Mouse (Mus musculus) kidney, postnatal 0 days (tissue): Measurements from ENCODE around the gene Gm20388. TPM values are rescaled to one million over a fixed set of nuclear protein-coding genes. Genes with fewer than 3 reads are reported as not detected.

Experiments used
- ATAC-seq: fragments of 200-750 bp; cut with Nextera tagmentation; replicated peaks from 2 replicates; pipeline ENCODE4 v1.8.0; 2017; ENCODE audit warnings: low read depth, moderate number of reproducible peaks, moderate TSS enrichment, moderate library complexity; ENCODE audit not compliant: low FRiP score
- DNase-seq: peaks from one replicate; pipeline ENCODE4 v3.0.0-alpha.2; 2016; ENCODE audit warnings: low spot score
- H3K27ac ChIP-seq: fragments of 300-500 bp; sonication (generic); 2 replicates; pipeline ENCODE4 v1.5.1; 2014; ENCODE audit warnings: mild to moderate bottlenecking
- H3K27me3 ChIP-seq: fragments of 300-500 bp; sonication (generic); 2 replicates; pipeline ENCODE4 v1.6.1; 2014; ENCODE audit warnings: low read length, mixed read lengths; ENCODE audit not compliant: insufficient read depth
- H3K36me3 ChIP-seq: fragments of 300-500 bp; sonication (generic); 2 replicates; pipeline ENCODE4 v1.6.1; 2014; ENCODE audit warnings: low read length, mixed read lengths; ENCODE audit not compliant: insufficient read depth
- H3K4me1 ChIP-seq: fragments of 300-500 bp; sonication (generic); replicated peaks from 2 replicates; pipeline ENCODE4 v1.6.1; 2014; ENCODE audit warnings: antibody characterized with exemption, low read length, mixed read lengths; ENCODE audit not compliant: insufficient read depth
- H3K4me2 ChIP-seq: fragments of 300-500 bp; sonication (generic); 2 replicates; pipeline ENCODE4 v1.6.1; 2014; ENCODE audit warnings: mild to moderate bottlenecking, low read length, moderate library complexity, mixed read lengths
- H3K4me3 ChIP-seq: fragments of 300-500 bp; sonication (generic); replicated peaks from 2 replicates; pipeline ENCODE4 v1.5.1; 2014; ENCODE audit warnings: low read depth, low read length
- H3K9ac ChIP-seq: fragments of 300-500 bp; sonication (generic); 2 replicates; pipeline ENCODE4 v1.6.1; 2014; ENCODE audit warnings: low read depth, low read length
- H3K9me3 ChIP-seq: fragments of 300-500 bp; sonication (generic); replicated peaks from 2 replicates; pipeline ENCODE4 v1.6.1; 2016; ENCODE audit warnings: low read length, inconsistent platforms, mixed read lengths
- CTCF ChIP-seq: IDR thresholded peaks from 2 replicates; pipeline ENCODE4 v1.5.1; 2016; ENCODE audit warnings: antibody characterized with exemption, low read depth, mild to moderate bottlenecking, moderate library complexity
- WGBS: fragments of 180-500 bp; shearing (Covaris S2); extraction: QIAGEN DNeasy Blood & Tissue Kit; methylation state at CpG from one replicate; pipeline ENCODE4 v1.1.7; 2014; 5-methylcytosine and 5-hydroxymethylcytosine counted together
- polyA plus RNA-seq: library from polyadenylated mRNA; unstranded; fragments of >200 nt; fragmentation: Nextera tagmentation; extraction: Ambion mirVana; gene quantifications from 2 replicates; pipeline ENCODE4 v1.2.1, GENCODE M21; 2015

The Gm20388 gene
- polyA plus RNA-seq, 1 experiment from 2014 or later: not detected

GRCm38 (mm10) chr8:120216855-120217830 lies 306.5 kb downstream of the Gm20388 start:
- H3K9ac ChIP-seq: no peak overlapping the region
- WGBS: 17% methylated on average over 13 of the region's 13 CpGs
- H3K9me3 ChIP-seq: no peaks in the 10 kb centered on the region
- H3K27ac ChIP-seq: peak overlapping the region; percentile 65; the same call in 1 of the 2 replicates
- H3K27me3 ChIP-seq: no peaks in the 10 kb centered on the region
- TF ChIP-seq CTCF: no peak
- no peaks in the 10 kb centered on the region for H3K36me3 ChIP-seq
- ATAC-seq (peak; percentile 67), DNase-seq (peak; percentile 93)
- H3K4me1 ChIP-seq: peaks cover 26% of the 10 kb centered on the region
- H3K4me2 ChIP-seq: no peak overlapping the region
- no peak overlapping the region for H3K4me3 ChIP-seq

DNA sequence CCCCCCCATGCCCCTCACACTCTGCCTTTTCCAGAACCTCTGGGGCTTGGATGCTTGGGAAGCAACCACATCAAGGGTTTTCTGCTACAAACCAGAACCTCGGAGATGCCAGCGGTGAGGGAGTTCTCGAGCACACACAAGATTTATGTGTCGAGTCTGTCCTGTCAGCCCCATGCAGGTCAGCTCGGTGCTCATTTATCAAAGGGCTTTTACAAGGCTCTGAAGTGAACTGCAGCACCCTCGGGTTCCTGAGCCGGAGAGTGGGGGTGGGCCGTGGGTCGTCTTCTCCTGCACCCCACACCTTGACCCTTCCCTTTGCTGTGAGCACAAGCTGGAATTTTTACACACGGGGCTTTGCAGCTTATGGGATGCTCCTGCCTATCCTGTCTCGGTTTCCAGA lies 311.9 kb downstream of the Gm20388 start:
- 19% methylated on average over 11 of the region's 11 CpGs for WGBS
- Histone ChIP-seq H3K36me3 (no peaks in the 10 kb centered on the region), H3K4me3 (no peak overlapping the region), H3K27ac (no peak overlapping the region), H3K27me3 (no peaks in the 10 kb centered on the region), H3K9ac (no peak overlapping the region), H3K9me3 (no peaks in the 10 kb centered on the region), H3K4me2 (no peak overlapping the region), H3K4me1 (peaks cover 9% of the 10 kb centered on the region)
- no peak for DNase-seq
- ATAC-seq: no peak
- TF ChIP-seq CTCF: no peak

GRCm38 (mm10) chr8:120224521-120225420 lies 314.1 kb downstream of the Gm20388 start:
- WGBS: 53% methylated on average over 11 of the region's 11 CpGs
- DNase-seq: no peak
- no peak overlapping the region for H3K4me2 ChIP-seq
- no peak for ATAC-seq
- H3K27me3 ChIP-seq: peaks cover 5% of the 10 kb centered on the region; the same call in 1 of the 2 replicates
- H3K9me3 ChIP-seq: no peaks in the 10 kb centered on the region
- no peak for TF ChIP-seq CTCF
- no peak overlapping the region for H3K9ac ChIP-seq
- peaks cover 14% of the 10 kb centered on the region for H3K4me1 ChIP-seq
- H3K4me3 ChIP-seq: no peak overlapping the region
- no peaks in the 10 kb centered on the region for H3K36me3 ChIP-seq
- no peak overlapping the region for H3K27ac ChIP-seq

DNA sequence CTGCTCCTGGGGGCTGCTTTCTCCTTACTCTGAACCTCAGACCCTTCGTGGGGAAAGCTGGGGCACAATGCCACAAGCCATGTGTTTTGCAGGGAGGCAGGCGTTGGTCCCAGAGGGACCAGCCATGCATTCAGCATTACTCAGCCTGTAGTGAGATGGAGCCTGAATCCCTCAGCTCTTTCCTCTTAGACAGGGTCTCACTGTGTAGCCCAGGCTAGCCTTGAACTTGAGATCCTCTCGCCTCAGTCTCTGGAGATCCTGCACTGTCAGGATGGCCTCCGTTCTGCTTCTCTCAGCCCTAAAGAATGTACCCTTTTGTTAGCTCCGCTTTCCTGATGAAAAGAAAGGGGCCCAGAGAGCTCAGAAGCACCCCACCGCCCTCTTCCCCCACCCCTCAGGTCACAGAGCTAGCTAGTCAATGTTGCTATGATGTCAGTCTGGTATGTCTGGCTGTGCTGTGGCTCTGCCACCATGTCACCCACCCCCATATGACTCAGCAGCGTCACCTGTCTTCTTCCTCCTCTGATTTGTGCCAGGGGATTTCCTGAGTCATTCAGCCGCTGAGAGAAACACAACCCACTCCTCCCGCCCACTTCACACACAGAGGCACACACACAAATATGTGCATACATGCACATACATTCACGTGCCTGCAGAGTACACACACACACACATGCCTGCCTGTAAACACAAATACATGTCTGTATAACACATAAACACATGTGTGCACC lies 314.9 kb downstream of the Gm20388 start:
- DNase-seq (no peak), ATAC-seq (no peak)
- no peak overlapping the region for H3K4me3 ChIP-seq
- no peaks in the 10 kb centered on the region for H3K9me3 ChIP-seq
- no peak overlapping the region for H3K9ac ChIP-seq
- no peak overlapping the region for H3K27ac ChIP-seq
- no peaks in the 10 kb centered on the region for H3K36me3 ChIP-seq
- no peak overlapping the region for H3K4me2 ChIP-seq
- H3K27me3 ChIP-seq: peaks cover 5% of the 10 kb centered on the region; the same call in 1 of the 2 replicates
- peak; percentile 10; the same call in 1 of the 2 replicates for TF ChIP-seq CTCF
- H3K4me1 ChIP-seq: peaks cover 22% of the 10 kb centered on the region
- 60% methylated on average over 10 of the region's 10 CpGs for WGBS

GRCm38 (mm10) chr8:120226700-120227577 lies 316.3 kb downstream of the Gm20388 start:
- Histone ChIP-seq H3K4me1 (peaks cover 31% of the 10 kb centered on the region), H3K4me3 (no peak overlapping the region), H3K9me3 (no peaks in the 10 kb centered on the region), H3K27me3 (peaks cover 5% of the 10 kb centered on the region; the same call in 1 of the 2 replicates), H3K9ac (0 out of 2 replicates have a peak overlapping the region, but pooled peaks have one; percentile 27), H3K27ac (no peak overlapping the region), H3K4me2 (0 out of 2 replicates have a peak overlapping the region, but pooled peaks have one; percentile 95), H3K36me3 (no peaks in the 10 kb centered on the region)
- no peak for TF ChIP-seq CTCF
- ATAC-seq (no peak), DNase-seq (no peak)
- WGBS: 68% methylated on average over 5 of the region's 5 CpGs
